Mouse (Mus musculus): ENCODE measurements at regions not wholly inside any gene's neighbourhood (a gene's known extent, or its start where the extent isn't known, plus 50 kb on each side); places are given as distances from the start of the nearest gene placed in this dataset.

GRCm38 (mm10) chr16:78697514-78698209, 121.2 kb upstream of the D16Ertd472e start:
- Histone ChIP-seq H3K9ac (no peak overlapping the region), H3K9me3 (replicated peaks) (no peaks in the 10 kb centered on the region), H3K27me3 (no peaks in the 10 kb centered on the region), H3K4me2 (replicated peaks) (no peak overlapping the region), H3K4me1 (no peaks in the 10 kb centered on the region), H3K27ac (no peak overlapping the region), H3K4me3 (no peak overlapping the region), H3K36me3 (no peaks in the 10 kb centered on the region)
- WGBS = 63% methylated on average over 3 of the region's 3 CpGs
- no peak for ATAC-seq (ENCODE audit: low FRiP score)

DNA sequence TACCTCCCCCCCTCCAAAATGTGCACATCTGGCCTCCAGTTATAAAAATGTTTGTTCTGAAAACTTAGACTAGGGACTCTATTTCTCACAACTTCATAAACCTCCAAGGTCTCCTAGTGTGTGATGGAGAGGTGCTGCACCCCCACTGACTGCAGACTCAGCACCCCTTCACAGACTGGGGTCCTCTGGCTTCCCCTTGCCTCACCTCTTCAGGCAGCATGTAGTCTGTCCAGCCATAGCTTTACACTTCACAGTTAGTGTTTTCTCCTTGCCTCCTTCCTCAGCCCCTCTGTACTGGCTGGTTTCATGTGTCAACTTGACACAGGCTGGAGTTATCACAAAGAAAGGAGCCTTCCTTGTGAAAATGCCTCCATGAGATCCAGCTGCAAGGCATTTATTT, 111.7 kb upstream of the D16Ertd472e start:
- H3K4me1 ChIP-seq = no peaks in the 10 kb centered on the region
- no peaks in the 10 kb centered on the region for H3K27me3 ChIP-seq
- no peak overlapping the region for H3K27ac ChIP-seq
- ATAC-seq (ENCODE audit: low FRiP score) = no peak
- no peaks in the 10 kb centered on the region for H3K36me3 ChIP-seq
- no peak overlapping the region for H3K4me3 ChIP-seq
- H3K9ac ChIP-seq = no peak overlapping the region
- no peak overlapping the region for H3K4me2 ChIP-seq (replicated peaks)
- no peaks in the 10 kb centered on the region for H3K9me3 ChIP-seq (replicated peaks)

GRCm38 (mm10) chr16:78685160-78685559, 108.7 kb upstream of the D16Ertd472e start:
- H3K4me1 ChIP-seq = no peaks in the 10 kb centered on the region
- H3K4me2 ChIP-seq (replicated peaks) = no peak overlapping the region
- H3K9ac ChIP-seq = no peak overlapping the region
- H3K9me3 ChIP-seq (replicated peaks) = no peaks in the 10 kb centered on the region
- H3K4me3 ChIP-seq = no peak overlapping the region
- H3K36me3 ChIP-seq = no peaks in the 10 kb centered on the region
- no peak for ATAC-seq (ENCODE audit: low FRiP score)
- WGBS = 70% methylated on average over 1 of the region's 1 CpGs
- no peaks in the 10 kb centered on the region for H3K27me3 ChIP-seq
- no peak overlapping the region for H3K27ac ChIP-seq

DNA sequence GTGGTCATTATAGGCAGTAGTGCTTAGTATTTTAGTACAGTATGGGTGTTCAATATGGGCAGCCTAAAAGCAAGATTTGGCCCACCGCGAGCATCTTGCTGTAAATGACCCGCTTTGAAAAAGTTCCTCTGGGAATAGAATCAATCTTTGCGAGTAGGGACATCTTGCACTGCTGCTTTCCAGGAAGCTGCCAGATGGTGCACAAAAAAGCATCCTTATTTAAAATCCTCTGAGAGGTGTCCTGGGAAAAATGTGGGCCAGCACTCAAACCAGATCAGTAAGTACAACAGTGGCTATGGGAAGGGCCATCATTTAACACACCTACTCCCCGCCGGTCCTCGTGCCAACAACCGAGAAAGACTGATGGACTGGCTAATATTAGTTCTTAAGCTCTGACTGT, 107.5 kb upstream of the D16Ertd472e start:
- 70% methylated on average over 8 of the region's 8 CpGs for WGBS
- no peak overlapping the region for H3K4me2 ChIP-seq (replicated peaks)

DNA sequence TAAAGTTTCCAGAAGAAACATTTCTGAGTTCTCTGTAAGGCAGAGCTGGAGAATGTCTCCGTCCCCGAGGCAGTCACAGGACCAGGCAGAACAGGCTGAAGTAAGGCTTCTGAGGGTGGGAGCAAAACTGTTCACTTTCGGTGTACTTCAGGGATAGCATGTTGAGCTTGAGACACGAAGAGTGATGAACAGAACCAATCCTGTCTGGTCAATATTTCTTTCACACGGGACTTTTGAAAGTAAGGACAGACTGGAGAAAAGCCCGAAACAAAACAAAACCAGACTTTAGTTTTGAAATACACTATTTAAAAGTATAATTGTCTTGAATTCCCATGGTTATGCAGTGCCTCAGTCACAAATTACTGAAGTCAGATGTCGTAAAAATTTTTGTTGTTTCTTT, 84.6 kb upstream of the D16Ertd472e start:
- 83% methylated on average over 7 of the region's 7 CpGs for WGBS
- no peaks in the 10 kb centered on the region for H3K27me3 ChIP-seq
- no peaks in the 10 kb centered on the region for H3K4me1 ChIP-seq
- no peaks in the 10 kb centered on the region for H3K9me3 ChIP-seq (replicated peaks)
- no peak overlapping the region for H3K4me3 ChIP-seq
- H3K4me2 ChIP-seq (replicated peaks) = no peak overlapping the region
- ATAC-seq (ENCODE audit: low FRiP score) = no peak
- H3K9ac ChIP-seq = no peak overlapping the region
- H3K36me3 ChIP-seq = no peaks in the 10 kb centered on the region
- H3K27ac ChIP-seq = no peak overlapping the region

More for the DNA sequence above, 107.5 kb upstream of the D16Ertd472e start:
- H3K27me3 ChIP-seq = no peaks in the 10 kb centered on the region
- H3K4me1 ChIP-seq = no peaks in the 10 kb centered on the region
- H3K4me3 ChIP-seq = no peak overlapping the region
- no peaks in the 10 kb centered on the region for H3K36me3 ChIP-seq
- no peak for ATAC-seq (ENCODE audit: low FRiP score)
- H3K9ac ChIP-seq = no peak overlapping the region
- no peak overlapping the region for H3K27ac ChIP-seq
- H3K9me3 ChIP-seq (replicated peaks) = no peaks in the 10 kb centered on the region

DNA sequence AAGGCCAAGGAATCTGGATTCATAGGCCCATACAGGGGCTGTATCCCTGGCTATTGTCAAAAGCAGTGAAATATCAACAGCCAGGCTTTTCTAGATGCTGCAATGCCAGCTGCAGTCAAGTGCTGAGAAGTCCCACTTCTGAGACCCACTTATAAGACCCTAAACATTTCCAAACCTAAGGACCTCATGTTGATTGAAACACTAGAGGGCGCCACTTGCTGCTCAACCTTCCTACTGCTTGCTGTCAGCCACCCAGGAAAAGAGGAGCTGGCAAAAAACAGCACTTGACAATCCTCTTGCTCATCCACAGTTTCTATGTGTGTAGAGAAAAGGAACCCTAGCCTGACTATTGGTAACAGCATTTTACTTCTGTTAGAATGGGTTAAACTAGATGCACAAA, 68.2 kb upstream of the D16Ertd472e start:
- H3K4me1 ChIP-seq = no peaks in the 10 kb centered on the region
- no peaks in the 10 kb centered on the region for H3K9me3 ChIP-seq (replicated peaks)
- H3K27me3 ChIP-seq = no peaks in the 10 kb centered on the region
- no peak overlapping the region for H3K27ac ChIP-seq
- H3K9ac ChIP-seq = no peak overlapping the region
- no peak overlapping the region for H3K4me2 ChIP-seq (replicated peaks)
- no peak overlapping the region for H3K4me3 ChIP-seq
- H3K36me3 ChIP-seq = no peaks in the 10 kb centered on the region
- WGBS = 0% methylated on average over 1 of the region's 1 CpGs
- no peak for ATAC-seq (ENCODE audit: low FRiP score)

- no peak overlapping the region for H3K4me2 ChIP-seq (replicated peaks)
- H3K4me1 ChIP-seq = no peaks in the 10 kb centered on the region
- ATAC-seq (ENCODE audit: low FRiP score) = no peak
- no peak overlapping the region for H3K9ac ChIP-seq
- no peaks in the 10 kb centered on the region for H3K9me3 ChIP-seq (replicated peaks)
- no peak overlapping the region for H3K27ac ChIP-seq
- H3K4me3 ChIP-seq = no peak overlapping the region
- WGBS = 71% methylated on average over 5 of the region's 5 CpGs
- H3K36me3 ChIP-seq = no peaks in the 10 kb centered on the region
- no peaks in the 10 kb centered on the region for H3K27me3 ChIP-seq
Observed at GRCm38 (mm10) chr16:78641717-78642116, 65.2 kb upstream of the D16Ertd472e start.

DNA sequence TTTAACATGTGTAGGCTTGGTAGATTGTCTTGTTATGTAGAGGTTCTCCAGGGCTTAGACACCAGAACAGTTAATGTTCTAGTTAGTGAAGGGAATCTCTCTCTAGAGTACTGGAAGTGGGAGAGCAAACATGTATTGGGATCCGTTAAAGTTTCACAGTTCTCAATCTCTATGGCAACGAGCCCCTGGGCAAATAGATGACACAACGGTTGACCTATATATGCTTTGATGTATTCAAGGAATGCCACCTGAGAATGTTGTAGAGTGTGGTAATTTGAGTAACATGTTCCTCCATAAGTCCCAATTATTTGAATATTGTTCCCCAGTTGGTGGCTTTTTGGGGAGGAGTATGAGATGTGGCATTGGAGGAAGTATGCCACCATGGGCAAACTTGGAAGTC, 64.7 kb upstream of the D16Ertd472e start:
- H3K36me3 ChIP-seq = no peaks in the 10 kb centered on the region
- H3K9me3 ChIP-seq (replicated peaks) = no peaks in the 10 kb centered on the region
- no peak overlapping the region for H3K4me3 ChIP-seq
- no peak overlapping the region for H3K4me2 ChIP-seq (replicated peaks)
- H3K27ac ChIP-seq = no peak overlapping the region
- no peak for ATAC-seq (ENCODE audit: low FRiP score)
- 78% methylated on average over 3 of the region's 3 CpGs for WGBS
- no peaks in the 10 kb centered on the region for H3K4me1 ChIP-seq
- H3K9ac ChIP-seq = no peak overlapping the region
- H3K27me3 ChIP-seq = no peaks in the 10 kb centered on the region

DNA sequence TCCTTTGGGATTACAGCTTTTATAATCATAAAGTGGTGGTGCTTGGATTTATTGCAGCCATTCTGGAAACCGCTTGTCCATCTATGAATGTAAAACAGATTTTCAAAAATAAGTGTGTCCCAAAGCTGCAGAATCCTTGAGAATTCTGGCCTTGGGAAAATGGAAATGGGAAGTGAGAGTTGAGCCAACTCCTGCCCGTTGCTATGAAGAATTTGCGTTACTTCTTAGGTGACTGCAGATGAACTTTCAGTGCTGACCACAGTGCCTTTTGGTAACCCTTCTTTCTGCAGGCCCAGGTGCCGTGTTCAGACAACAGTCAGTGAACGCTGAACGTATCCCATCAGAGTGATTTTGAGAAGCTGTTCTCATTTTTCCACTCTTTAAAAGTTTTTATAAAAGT, 60.9 kb upstream of the D16Ertd472e start:
- no peak overlapping the region for H3K4me3 ChIP-seq
- H3K9ac ChIP-seq = no peak overlapping the region
- no peaks in the 10 kb centered on the region for H3K27me3 ChIP-seq
- no peak overlapping the region for H3K27ac ChIP-seq
- H3K36me3 ChIP-seq = no peaks in the 10 kb centered on the region
- no peak overlapping the region for H3K4me2 ChIP-seq (replicated peaks)
- H3K4me1 ChIP-seq = no peaks in the 10 kb centered on the region
- no peak for ATAC-seq (ENCODE audit: low FRiP score)
- H3K9me3 ChIP-seq (replicated peaks) = no peaks in the 10 kb centered on the region
- WGBS = 90% methylated on average over 6 of the region's 6 CpGs

DNA sequence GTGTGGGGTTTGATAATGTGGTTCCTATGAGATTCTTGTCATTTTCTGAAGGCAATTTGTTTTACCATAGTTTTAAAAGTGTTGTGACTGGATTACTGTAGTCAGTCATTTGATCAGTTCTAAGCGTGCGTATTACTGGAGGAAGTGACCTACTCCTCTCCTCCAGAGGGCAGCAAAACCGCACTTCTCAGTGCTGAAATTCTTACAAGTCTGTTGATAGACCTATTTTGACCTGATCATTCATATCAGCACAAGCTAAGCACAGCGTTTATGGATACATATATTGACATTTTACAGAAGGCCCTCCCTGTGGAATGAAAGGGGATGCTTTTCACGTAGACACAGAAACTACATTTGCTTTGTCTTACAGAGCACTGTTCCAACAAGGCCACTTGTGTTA, 60.5 kb upstream of the D16Ertd472e start:
- H3K4me1 ChIP-seq = no peaks in the 10 kb centered on the region
- no peak for ATAC-seq (ENCODE audit: low FRiP score)

GRCm38 (mm10) chr16:78635774-78636173, 59.3 kb upstream of the D16Ertd472e start:
- Histone ChIP-seq H3K4me3 (no peak overlapping the region), H3K36me3 (no peaks in the 10 kb centered on the region), H3K9ac (no peak overlapping the region), H3K4me2 (replicated peaks) (no peak overlapping the region), H3K27ac (no peak overlapping the region), H3K4me1 (no peaks in the 10 kb centered on the region), H3K9me3 (replicated peaks) (no peaks in the 10 kb centered on the region), H3K27me3 (no peaks in the 10 kb centered on the region)
- WGBS = 86% methylated on average over 5 of the region's 5 CpGs
- ATAC-seq (ENCODE audit: low FRiP score) = no peak

More for the DNA sequence above, 60.5 kb upstream of the D16Ertd472e start:
- Histone ChIP-seq H3K36me3 (no peaks in the 10 kb centered on the region), H3K4me3 (no peak overlapping the region), H3K9ac (no peak overlapping the region), H3K27ac (no peak overlapping the region), H3K9me3 (replicated peaks) (no peaks in the 10 kb centered on the region), H3K27me3 (no peaks in the 10 kb centered on the region), H3K4me2 (replicated peaks) (no peak overlapping the region)
- WGBS = 46% methylated on average over 5 of the region's 5 CpGs

GRCm38 (mm10) chr16:78635257-78635656, 58.7 kb upstream of the D16Ertd472e start:
- Histone ChIP-seq H3K9me3 (replicated peaks) (no peaks in the 10 kb centered on the region), H3K4me2 (replicated peaks) (no peak overlapping the region), H3K9ac (no peak overlapping the region), H3K27me3 (no peaks in the 10 kb centered on the region), H3K27ac (no peak overlapping the region), H3K4me3 (no peak overlapping the region), H3K36me3 (no peaks in the 10 kb centered on the region), H3K4me1 (no peaks in the 10 kb centered on the region)
- 24% methylated on average over 8 of the region's 8 CpGs for WGBS
- ATAC-seq (ENCODE audit: low FRiP score) = peak; percentile 49; the same call in 1 of the 2 replicates

GRCm38 (mm10) chr16:78631797-78632196, 55.3 kb upstream of the D16Ertd472e start:
- H3K9me3 ChIP-seq (replicated peaks) = no peaks in the 10 kb centered on the region
- no peaks in the 10 kb centered on the region for H3K27me3 ChIP-seq
- H3K27ac ChIP-seq = no peak overlapping the region
- no peak overlapping the region for H3K9ac ChIP-seq
- no peak overlapping the region for H3K4me3 ChIP-seq
- H3K4me2 ChIP-seq (replicated peaks) = no peak overlapping the region
- ATAC-seq (ENCODE audit: low FRiP score) = no peak
- H3K36me3 ChIP-seq = no peaks in the 10 kb centered on the region
- H3K4me1 ChIP-seq = no peaks in the 10 kb centered on the region
- WGBS = 82% methylated on average over 5 of the region's 5 CpGs

All from hindbrain, embryonic 12.5 days (tissue).